Mouse (Mus musculus): ENCODE measurements at regions not wholly inside any gene's neighbourhood (a gene's known extent, or its start where the extent isn't known, plus 50 kb on each side); places are given as distances from the start of the nearest gene placed in this dataset.
A peak's percentile ranks its signal among the peaks of the same experiment; 100 is the strongest.
"Not testable (repeated sequence)": the region's sequence is repeated elsewhere in the genome, so short reads cannot be mapped to it uniquely, and the experiment has no call there.

DNA sequence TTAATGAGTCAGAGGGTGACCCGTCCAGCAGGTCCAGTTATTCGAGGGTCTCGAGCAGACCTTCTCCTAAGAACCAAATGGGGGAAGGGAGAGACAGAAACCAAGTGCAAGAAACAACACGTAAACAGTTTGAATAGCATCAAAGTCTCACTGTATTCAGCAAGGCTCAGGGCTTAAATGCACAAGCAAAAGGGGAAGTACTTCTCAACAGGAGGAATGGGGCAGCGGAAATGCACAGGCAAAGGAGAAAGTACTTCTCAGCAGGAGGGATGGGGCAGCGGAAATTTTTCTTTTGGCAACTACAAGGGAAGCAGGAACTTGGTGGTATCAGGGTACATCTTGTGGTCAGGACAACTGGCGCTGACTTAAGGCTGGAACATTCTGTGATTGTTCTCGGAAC, 330.6 kb downstream of the 9430069I07Rik start:
- not testable (repeated sequence) for H3K36me3 ChIP-seq; H3K9me3 ChIP-seq; H3K4me3 ChIP-seq; H3K4me1 ChIP-seq (replicated peaks); H3K4me2 ChIP-seq; H3K9ac ChIP-seq; H3K27ac ChIP-seq (replicated peaks); ATAC-seq (ENCODE audit: low read depth); H3K27me3 ChIP-seq
- WGBS: 87% methylated on average over 8 of the region's 8 CpGs

DNA sequence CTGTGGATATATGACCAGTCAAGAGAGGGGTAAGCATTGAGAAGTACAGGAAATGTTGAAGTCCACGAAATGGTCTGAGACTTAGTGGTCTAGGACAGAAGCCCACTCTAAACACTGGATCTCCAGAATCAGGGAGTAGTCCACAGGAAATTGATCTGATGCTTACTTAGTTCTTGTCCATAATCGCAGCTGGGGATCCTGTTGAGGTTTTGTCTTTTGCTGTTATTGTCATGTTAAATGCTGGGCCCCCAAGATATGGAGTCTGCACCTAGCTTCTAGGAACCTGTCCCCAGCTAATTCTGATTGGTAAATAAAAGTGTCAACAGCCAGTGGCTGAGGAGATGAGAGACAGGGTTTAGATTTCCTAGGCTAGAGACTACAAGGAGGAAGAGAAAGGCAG, 332.3 kb downstream of the 9430069I07Rik start:
- no peaks in the 10 kb centered on the region for H3K4me1 ChIP-seq (replicated peaks)
- H3K4me2 ChIP-seq: no peak overlapping the region
- H3K9ac ChIP-seq: no peak overlapping the region
- no peak overlapping the region for H3K4me3 ChIP-seq
- no peaks in the 10 kb centered on the region for H3K36me3 ChIP-seq
- WGBS: 88% methylated on average over 2 of the region's 2 CpGs
- no peaks in the 10 kb centered on the region for H3K27me3 ChIP-seq
- no peak for ATAC-seq (ENCODE audit: low read depth)
- no peak overlapping the region for H3K27ac ChIP-seq (replicated peaks)
- no peaks in the 10 kb centered on the region for H3K9me3 ChIP-seq

DNA sequence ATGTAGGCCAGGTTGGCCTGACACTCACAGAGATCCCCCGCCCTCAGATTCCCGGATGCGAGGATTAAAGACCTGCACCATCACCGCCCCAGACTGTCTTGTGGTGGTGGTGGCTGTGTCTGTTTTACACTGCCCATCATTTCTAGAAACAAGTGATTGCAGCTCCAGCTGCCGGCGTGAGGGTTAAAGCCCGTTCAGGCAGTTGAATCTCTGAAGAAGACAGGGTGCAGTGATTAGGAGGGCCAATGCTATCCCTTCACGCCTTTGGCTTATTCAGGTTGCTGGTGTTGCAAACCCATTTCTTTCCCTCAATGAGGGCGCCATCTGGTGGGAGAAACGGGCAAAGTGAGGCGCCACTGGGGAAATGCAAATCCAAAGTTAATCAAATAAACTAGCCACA, 335.8 kb downstream of the 9430069I07Rik start:
- peak; percentile 56; the same call in 1 of the 2 replicates for ATAC-seq (ENCODE audit: low read depth)
- H3K27ac ChIP-seq (replicated peaks): no peak overlapping the region
- H3K36me3 ChIP-seq: no peaks in the 10 kb centered on the region
- H3K9ac ChIP-seq: no peak overlapping the region
- WGBS: 31% methylated on average over 11 of the region's 11 CpGs
- no peaks in the 10 kb centered on the region for H3K4me1 ChIP-seq (replicated peaks)
- H3K4me3 ChIP-seq: no peak overlapping the region
- no peak overlapping the region for H3K4me2 ChIP-seq
- H3K9me3 ChIP-seq: no peaks in the 10 kb centered on the region
- no peaks in the 10 kb centered on the region for H3K27me3 ChIP-seq

DNA sequence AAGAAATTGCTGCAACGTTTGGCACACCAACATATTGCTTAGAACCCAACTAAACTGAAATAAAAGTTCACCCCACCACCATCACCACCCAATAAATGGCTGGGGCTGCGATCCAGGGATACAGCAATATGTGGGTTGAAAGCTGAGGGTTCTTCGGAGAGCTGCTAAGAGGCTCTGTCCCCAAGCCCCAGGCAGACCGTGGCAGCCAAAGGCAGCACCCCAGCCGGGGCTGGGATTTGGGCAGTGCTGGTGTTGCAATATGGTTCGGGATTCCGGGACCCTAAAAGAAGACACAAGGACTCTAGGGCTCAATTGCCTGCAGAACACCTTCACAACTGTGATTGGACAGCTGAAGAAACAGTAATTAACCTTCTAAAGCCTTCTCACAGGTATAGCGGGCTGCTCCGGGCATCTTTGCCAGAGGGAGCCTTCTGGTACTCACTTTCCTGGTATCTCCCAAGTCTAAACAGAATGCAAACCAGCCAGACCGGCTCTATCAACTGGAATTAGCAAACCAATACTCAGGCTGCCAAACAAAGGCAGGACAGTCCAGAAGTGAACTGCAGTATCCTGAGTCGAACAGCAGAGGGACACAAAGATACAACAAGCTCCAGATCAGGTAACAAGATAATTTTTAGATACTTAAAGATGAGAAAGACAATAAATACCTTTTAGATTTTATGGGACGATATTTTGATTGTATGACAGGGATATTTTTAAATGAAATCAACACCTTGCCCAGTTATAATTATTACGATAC, 341.1 kb downstream of the 9430069I07Rik start:
- Histone ChIP-seq H3K36me3 (no peaks in the 10 kb centered on the region), H3K27me3 (no peaks in the 10 kb centered on the region), H3K4me1 (replicated peaks) (no peaks in the 10 kb centered on the region), H3K9me3 (no peaks in the 10 kb centered on the region), H3K27ac (replicated peaks) (no peak overlapping the region), H3K4me2 (no peak overlapping the region), H3K4me3 (no peak overlapping the region), H3K9ac (no peak overlapping the region)
- WGBS: 50% methylated on average over 13 of the region's 13 CpGs
- peak; percentile 50 for ATAC-seq (ENCODE audit: low read depth)

DNA sequence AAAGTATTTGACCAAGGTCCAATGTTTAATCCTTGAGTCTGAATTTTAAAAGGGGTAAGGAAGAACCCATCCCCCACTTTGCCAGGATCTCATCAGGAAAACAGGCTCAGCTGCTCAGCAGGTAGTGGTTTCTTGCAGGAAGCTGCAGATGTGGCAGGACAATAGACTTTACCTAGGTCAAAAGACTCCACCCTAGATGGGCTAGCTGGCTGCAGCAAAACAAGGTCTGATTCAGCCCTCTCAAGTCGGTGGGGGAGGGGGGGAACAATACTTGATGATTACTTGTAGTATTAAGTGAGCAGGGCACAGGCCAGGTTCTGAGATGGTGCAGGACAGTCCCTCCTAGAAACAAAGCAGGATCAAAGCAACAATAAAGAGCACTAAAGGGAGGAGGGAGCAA, 349.1 kb downstream of the 9430069I07Rik start:
- H3K27me3 ChIP-seq: no peaks in the 10 kb centered on the region
- H3K4me3 ChIP-seq: no peak overlapping the region
- H3K9me3 ChIP-seq: no peaks in the 10 kb centered on the region
- no peaks in the 10 kb centered on the region for H3K4me1 ChIP-seq (replicated peaks)
- no peak overlapping the region for H3K4me2 ChIP-seq
- H3K9ac ChIP-seq: no peak overlapping the region
- no peak for ATAC-seq (ENCODE audit: low read depth)
- WGBS: 59% methylated on average over 1 of the region's 1 CpGs
- H3K36me3 ChIP-seq: no peaks in the 10 kb centered on the region
- H3K27ac ChIP-seq (replicated peaks): no peak overlapping the region

DNA sequence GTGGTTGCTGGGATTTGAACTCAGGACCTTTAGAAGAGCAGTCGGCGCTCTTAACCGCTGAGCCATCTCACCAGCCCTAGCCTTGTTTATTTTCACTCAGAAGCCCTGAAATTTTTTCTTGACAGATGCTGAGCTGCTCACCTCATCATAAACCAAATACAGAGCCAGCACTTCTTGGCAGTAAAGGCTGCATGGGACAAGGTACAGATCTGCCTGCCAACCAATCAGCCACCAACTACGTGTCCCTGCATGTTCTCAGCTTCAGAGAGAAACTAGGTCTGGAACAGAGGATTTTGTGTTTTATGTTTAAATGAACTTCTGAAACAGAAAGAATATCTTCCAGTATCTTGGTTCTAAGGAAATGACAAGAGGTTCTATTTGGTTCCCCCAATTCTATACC, 365.3 kb downstream of the 9430069I07Rik start:
- no peaks in the 10 kb centered on the region for H3K36me3 ChIP-seq
- 95% methylated on average over 4 of the region's 4 CpGs for WGBS
- no peak overlapping the region for H3K27ac ChIP-seq (replicated peaks)
- no peak overlapping the region for H3K9ac ChIP-seq
- no peaks in the 10 kb centered on the region for H3K4me1 ChIP-seq (replicated peaks)
- H3K27me3 ChIP-seq: no peaks in the 10 kb centered on the region
- no peak overlapping the region for H3K4me3 ChIP-seq
- H3K9me3 ChIP-seq: no peaks in the 10 kb centered on the region
- ATAC-seq (ENCODE audit: low read depth): no peak
- no peak overlapping the region for H3K4me2 ChIP-seq

DNA sequence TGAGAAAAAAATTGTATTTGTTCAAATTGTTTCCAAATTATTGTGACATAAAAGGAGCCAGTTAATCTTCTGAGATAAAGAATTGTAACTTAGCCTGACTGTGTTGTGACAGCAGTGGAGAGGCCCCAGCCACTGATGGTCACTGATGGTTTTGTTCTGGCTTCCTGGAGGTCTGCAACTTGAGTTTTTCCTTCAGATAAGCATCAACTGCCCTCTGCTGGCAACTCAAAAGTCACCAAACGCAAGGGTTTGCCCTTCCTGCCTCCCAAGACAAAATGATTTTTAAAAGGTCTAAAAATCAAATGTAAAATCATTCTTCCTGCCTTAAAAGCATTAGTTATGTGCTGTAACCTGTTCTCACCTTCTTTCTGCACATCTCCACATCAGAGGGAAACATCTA, 382.6 kb downstream of the 9430069I07Rik start:
- Histone ChIP-seq H3K9ac (no peak overlapping the region), H3K4me1 (replicated peaks) (no peaks in the 10 kb centered on the region), H3K4me3 (no peak overlapping the region), H3K9me3 (no peaks in the 10 kb centered on the region), H3K4me2 (no peak overlapping the region), H3K36me3 (no peaks in the 10 kb centered on the region), H3K27me3 (no peaks in the 10 kb centered on the region), H3K27ac (replicated peaks) (no peak overlapping the region)
- no peak for ATAC-seq (ENCODE audit: low read depth)
- WGBS: 26% methylated on average over 1 of the region's 1 CpGs

DNA sequence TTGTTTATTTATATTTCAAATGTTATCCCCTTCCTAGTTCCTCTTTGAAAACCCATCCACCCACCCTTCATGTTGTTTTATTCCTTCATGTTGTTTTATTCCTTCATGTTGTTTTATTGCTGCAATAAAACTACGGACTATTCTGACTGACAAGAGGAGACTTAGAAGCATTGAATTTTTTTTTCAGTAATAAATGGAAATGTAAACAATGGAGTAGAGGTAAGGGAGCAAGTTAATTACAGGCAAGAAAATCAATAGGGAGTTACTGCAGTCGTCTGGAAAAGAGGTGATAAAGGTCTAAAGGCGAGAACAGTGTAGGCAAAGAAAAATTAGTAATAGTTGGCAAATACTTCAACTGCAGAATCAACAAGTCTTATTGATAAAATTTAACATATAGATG, 384.2 kb downstream of the 9430069I07Rik start:
- 31% methylated on average over 3 of the region's 3 CpGs for WGBS
- no peaks in the 10 kb centered on the region for H3K36me3 ChIP-seq
- no peaks in the 10 kb centered on the region for H3K4me1 ChIP-seq (replicated peaks)
- no peak for ATAC-seq (ENCODE audit: low read depth)
- no peak overlapping the region for H3K27ac ChIP-seq (replicated peaks)
- no peak overlapping the region for H3K4me2 ChIP-seq
- no peaks in the 10 kb centered on the region for H3K27me3 ChIP-seq
- H3K9ac ChIP-seq: no peak overlapping the region
- no peaks in the 10 kb centered on the region for H3K9me3 ChIP-seq
- no peak overlapping the region for H3K4me3 ChIP-seq

DNA sequence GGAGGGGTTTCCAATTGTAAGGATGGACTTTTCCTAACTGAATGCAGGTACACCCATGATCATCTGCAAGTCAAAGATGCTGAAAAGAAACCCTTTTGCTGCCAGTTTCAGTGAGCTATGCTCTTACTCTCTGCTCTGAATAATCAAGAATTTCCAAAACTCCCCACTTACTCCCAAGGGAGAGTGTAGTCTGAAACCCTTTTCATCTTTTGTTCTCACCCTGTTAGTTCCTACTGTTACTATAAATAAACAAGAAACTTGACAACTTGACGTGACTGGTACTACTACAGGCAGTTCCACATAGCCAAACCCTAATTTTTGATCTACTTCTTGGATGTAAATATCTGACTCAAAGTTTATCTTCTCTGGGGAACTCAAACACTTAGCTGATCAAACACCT, 388.3 kb downstream of the 9430069I07Rik start:
- Histone ChIP-seq H3K36me3 (no peaks in the 10 kb centered on the region), H3K9me3 (no peaks in the 10 kb centered on the region), H3K9ac (no peak overlapping the region), H3K4me1 (replicated peaks) (no peaks in the 10 kb centered on the region), H3K27me3 (no peaks in the 10 kb centered on the region), H3K4me2 (no peak overlapping the region), H3K27ac (replicated peaks) (no peak overlapping the region), H3K4me3 (no peak overlapping the region)
- WGBS: 55% methylated on average over 1 of the region's 1 CpGs
- no peak for ATAC-seq (ENCODE audit: low read depth)

DNA sequence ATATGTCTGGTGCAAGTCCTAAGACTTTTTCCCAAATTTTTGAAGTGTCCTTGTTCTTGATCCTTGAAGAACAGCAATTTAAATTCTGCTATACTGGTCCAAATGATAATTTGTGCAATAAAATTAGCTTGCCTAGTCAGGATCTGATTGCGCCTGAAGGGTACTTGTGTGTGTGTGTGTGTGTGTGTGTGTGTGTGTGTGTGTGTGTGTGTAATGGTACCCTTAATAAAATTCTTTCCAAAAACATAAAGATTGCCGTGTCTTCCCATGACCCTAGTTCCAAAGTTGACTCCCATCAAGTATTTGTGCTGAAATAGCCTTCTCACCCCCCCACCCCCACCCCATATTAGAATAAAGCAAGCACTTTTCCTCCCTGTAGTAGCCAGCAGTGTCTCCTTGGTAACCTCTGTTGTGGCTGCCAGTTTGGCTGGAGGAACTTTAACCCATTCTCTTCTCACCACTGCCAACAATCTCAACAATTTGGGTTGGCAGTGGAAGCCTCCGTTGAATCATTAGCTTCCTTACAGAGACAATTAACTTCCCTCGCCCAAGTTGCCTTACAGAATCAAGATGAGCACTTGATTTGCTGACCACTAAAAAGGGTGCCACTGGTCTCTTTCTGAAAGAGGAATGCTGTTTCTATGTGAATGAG, 422.5 kb downstream of the 9430069I07Rik start:
- no peak overlapping the region for H3K27ac ChIP-seq (replicated peaks)
- H3K36me3 ChIP-seq: no peaks in the 10 kb centered on the region
- 67% methylated on average over 4 of the region's 4 CpGs for WGBS
- no peak overlapping the region for H3K4me3 ChIP-seq
- H3K4me2 ChIP-seq: no peak overlapping the region
- 0 out of 2 replicates have a peak, but pooled peaks have one; percentile 56 for ATAC-seq (ENCODE audit: low read depth)
- no peaks in the 10 kb centered on the region for H3K4me1 ChIP-seq (replicated peaks)
- no peak overlapping the region for H3K9ac ChIP-seq
- H3K27me3 ChIP-seq: no peaks in the 10 kb centered on the region
- H3K9me3 ChIP-seq: no peaks in the 10 kb centered on the region

DNA sequence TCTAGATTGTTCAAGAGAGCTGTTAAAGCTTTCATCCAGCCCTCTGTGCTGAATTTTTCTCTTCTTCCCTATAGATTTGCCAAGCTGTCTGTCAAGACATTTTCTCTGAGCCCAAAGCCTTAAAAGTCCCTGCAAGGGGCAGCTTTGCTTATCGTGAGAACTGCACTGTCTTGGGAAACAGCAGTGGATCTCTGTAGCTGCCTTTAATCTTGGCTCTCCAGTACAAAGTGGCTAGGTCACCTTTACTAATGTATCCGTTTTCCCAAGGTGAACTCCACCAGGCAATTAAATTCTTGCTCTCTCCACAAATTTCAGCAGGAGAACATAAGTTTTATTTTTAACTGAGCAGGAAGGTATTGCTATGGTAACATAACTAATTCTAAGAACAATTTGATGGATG, 431.2 kb downstream of the 9430069I07Rik start:
- H3K4me3 ChIP-seq: no peak overlapping the region
- no peak overlapping the region for H3K27ac ChIP-seq (replicated peaks)
- no peak overlapping the region for H3K9ac ChIP-seq
- H3K27me3 ChIP-seq: no peaks in the 10 kb centered on the region
- H3K9me3 ChIP-seq: no peaks in the 10 kb centered on the region
- H3K36me3 ChIP-seq: no peaks in the 10 kb centered on the region
- ATAC-seq (ENCODE audit: low read depth): no peak
- WGBS: 71% methylated on average over 2 of the region's 2 CpGs
- no peak overlapping the region for H3K4me2 ChIP-seq
- no peaks in the 10 kb centered on the region for H3K4me1 ChIP-seq (replicated peaks)

DNA sequence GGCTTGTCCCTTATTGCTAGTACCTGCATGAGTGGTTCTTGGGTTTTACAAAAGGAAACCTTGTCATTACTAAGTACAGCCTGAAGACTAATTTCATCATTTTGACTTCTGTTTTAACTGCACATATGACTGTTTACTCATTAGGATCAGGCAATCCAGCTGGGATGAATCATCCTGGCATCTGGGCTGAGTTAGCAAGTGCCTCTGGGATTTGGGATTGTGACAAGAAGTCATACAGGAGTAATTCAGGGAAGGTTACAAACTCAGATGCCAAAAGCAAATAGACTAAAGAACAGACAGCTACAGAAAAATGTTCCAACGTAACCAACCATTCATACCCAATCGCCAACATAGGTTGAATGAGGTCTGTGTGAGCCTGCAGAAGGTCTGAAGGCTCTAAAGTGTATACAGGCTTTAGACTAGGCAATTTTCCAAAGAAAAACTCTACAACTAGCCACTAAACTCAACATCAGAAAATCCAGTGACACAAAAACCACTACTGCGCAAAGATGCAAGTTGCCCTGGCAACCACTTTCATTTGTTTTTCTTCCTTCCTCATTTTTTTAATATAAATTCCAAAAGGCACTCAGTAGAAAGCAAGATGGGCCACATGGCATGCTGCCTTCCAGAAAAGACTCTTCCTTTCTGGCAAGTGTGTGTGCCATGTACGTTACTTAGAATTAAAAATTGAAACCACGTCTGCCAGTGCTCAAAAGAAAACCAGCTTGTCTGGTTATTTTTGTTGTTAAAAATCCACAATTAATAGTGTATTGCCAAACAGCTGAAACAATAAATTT, 433.4 kb downstream of the 9430069I07Rik start:
- H3K4me2 ChIP-seq: no peak overlapping the region
- H3K36me3 ChIP-seq: no peaks in the 10 kb centered on the region
- 84% methylated on average over 5 of the region's 5 CpGs for WGBS
- no peak overlapping the region for H3K27ac ChIP-seq (replicated peaks)
- H3K4me1 ChIP-seq (replicated peaks): no peaks in the 10 kb centered on the region
- no peaks in the 10 kb centered on the region for H3K27me3 ChIP-seq
- H3K9ac ChIP-seq: no peak overlapping the region
- H3K4me3 ChIP-seq: no peak overlapping the region
- H3K9me3 ChIP-seq: no peaks in the 10 kb centered on the region
- ATAC-seq (ENCODE audit: low read depth): no peak
